Mouse (Mus musculus) A20 (cell line): ENCODE measurements at regions not wholly inside any gene's neighbourhood (a gene's known extent, or its start where the extent isn't known, plus 50 kb on each side); places are given as distances from the start of the nearest gene placed in this dataset.
"Not testable (repeated sequence)": the region's sequence is repeated elsewhere in the genome, so short reads cannot be mapped to it uniquely, and the experiment has no call there.

Source experiments
- DNase-seq: peaks from one replicate; pipeline ENCODE4 v3.0.0-alpha.2; 2011; ENCODE audit warnings: low read depth, low spot score

GRCm38 (mm10) chr16:55168433-55168832 lies 129.4 kb downstream of the Zpld1 start:
- no peak for DNase-seq

DNA sequence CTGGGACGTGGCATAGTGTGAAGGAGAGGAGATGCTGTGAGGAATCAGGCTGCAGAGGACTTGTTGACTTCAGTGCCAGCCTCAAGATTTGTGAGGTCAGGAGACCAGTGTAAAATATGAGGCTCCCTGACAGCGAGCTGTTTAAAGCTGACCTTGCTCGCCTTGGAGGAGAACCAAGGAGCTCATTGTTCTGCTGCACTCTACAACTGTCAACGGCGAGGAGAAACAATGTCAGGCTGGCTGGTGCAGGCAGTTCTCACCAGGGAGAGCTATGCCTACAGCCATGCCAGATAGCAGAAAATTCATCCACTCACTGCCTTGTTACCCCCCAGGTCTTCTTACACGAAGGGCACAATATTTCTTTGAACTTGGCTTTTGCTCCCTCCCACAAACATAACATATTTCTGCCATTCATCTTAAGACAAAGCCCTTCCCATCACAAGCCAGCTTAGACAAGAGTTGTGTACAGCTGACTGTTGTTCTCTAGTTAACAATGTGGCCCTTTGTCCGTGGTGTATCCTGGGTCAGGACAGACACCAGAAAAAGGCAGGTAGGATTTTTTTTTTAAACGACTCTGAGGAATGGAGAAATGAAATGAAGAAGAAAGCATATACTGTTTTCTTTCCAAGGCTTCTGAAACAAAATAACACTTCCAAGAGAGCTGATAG lies 131.5 kb downstream of the Zpld1 start:
- no peak for DNase-seq

- DNase-seq, result no peak
These were observed 134.9 kb downstream of the Zpld1 start for GRCm38 (mm10) chr16:55162926-55163325.

- DNase-seq, result peak; percentile 65
These were observed 146.1 kb downstream of the Zpld1 start for GRCm38 (mm10) chr16:55151726-55152125.

DNA sequence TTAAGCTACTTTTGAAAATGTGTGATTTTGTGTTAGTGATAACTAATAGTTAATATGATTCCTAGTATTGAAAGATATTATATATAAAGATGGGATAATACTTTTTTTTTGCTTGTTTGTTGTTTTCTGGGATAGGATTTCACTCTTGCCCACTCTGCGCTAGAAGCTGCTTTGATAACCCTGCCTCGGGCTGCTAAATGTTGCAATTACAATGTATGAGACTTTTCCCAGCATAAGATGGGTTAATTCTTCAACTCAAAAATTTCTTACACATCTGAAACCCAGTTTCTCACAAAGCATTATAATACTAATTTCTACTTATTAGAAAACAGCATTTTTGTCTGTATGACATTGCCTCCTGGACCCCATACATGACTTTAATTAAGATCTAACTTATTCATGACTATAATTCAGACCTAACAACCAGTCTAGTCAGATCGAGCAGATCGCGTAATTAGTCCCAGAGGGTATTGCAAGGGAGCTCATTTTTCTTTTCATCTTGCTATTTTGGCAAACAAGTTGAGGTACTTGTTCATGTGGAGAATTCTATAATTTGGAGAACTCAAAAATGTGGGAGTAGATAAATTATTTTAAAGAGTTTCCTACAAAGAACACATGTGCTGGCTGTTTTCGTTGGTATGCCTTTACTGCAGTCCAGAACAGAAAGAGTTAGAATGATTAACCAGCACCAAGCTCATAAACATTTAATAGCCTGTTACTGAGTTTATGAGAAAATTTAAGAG lies 155.2 kb downstream of the Zpld1 start:
- no peak for DNase-seq

DNA sequence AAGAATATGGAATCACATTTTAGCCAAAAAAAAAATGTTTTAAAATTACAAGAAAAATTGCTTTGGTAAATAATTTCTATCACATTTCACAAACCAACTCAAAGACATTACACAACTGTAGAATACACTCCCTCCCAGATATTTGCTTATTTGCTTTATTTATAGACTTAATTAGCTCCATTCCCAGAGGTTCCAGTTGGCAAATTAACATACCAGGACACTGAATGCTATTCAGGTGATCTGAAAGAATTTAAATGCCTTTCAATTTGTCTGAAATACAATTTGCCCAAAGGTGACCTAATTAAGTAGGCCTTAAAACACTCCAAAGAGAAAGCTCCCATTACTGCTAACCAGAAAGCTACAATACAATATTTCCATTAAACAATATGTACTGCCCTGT lies 162.8 kb downstream of the Zpld1 start:
- no peak for DNase-seq

- no peak for DNase-seq
These were observed 200.1 kb downstream of the Zpld1 start for GRCm38 (mm10) chr16:55097651-55098050.

- DNase-seq, result no peak
These were observed 210.3 kb downstream of the Zpld1 start for GRCm38 (mm10) chr16:55087461-55087860.

DNA sequence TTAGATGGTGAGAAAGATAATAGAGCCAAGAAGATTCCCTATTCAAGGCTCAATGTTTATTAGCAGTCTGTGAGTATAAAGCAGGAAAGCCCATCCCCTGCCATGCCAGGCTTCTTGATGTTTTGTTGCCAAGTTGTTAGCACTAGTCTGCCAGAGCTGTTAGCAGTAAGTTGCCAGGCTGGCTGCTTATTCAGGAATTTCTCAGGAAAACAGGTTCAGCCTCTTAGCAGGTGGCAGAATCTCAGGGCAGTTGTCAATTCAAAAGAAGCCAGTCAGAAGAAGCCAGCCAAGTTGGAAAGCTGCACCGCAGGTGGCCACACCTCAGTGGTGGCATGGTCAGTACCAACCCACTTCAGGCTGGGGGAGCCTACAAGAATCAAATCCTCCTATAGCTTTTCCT lies 221.6 kb downstream of the Zpld1 start:
- no peak for DNase-seq

DNA sequence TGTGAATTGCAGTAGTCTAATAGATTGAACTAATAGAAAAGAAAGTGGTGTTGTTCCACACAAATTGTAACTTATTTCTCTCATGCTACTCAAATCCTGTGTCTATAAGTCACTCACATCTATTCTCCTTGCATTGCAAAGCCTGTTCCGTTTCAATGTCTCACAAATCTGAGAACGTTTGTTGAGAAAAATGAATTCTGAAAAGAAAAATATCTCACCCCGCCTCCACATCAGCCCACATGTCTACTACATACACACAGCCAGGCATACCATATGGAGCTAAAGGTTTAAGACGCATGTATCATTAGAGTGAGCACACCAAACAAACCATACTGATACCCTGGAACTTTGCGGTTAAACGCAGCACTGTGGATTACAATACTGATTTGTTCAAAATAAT lies 258.0 kb downstream of the Zpld1 start:
- no peak for DNase-seq

- no peak for DNase-seq
These were observed 296.0 kb downstream of the Zpld1 start for GRCm38 (mm10) chr16:55001661-55002289.

GRCm38 (mm10) chr16:54991595-54992240 lies 306.1 kb downstream of the Zpld1 start:
- no peak for DNase-seq

GRCm38 (mm10) chr16:54983759-54984218 lies 314.0 kb downstream of the Zpld1 start:
- peak; percentile 80 for DNase-seq

GRCm38 (mm10) chr16:54970356-54970755 lies 327.4 kb downstream of the Zpld1 start:
- no peak for DNase-seq

DNA sequence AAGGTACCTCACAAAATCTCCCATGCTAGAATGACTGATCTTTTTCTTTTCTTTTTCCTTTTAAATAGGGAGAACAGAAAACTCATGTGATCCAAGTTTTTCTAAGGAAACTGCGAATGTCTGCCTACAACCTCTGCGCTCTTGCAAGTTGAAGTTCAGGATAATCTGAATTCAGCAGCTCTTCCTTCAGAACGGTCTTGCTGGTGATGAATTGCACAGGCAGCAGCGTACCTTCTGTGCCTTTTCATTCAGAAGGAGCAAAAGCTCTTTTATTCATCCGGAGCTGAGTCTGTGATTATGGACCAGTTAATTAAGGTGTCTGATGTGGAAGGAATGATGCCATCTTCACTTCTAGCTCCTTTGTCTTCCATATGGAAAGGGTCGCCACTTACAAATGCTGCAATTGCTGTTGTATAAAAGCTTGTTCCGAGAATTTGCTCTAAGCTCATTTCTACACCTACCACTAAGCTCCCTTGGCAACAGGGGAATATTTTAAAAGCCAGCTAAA lies 353.9 kb downstream of the Zpld1 start:
- DNase-seq, result no peak

- DNase-seq, result no peak
These were observed 369.5 kb downstream of the Zpld1 start for GRCm38 (mm10) chr16:54928259-54928658.

GRCm38 (mm10) chr16:54902911-54903310 lies 394.9 kb downstream of the Zpld1 start:
- DNase-seq, result no peak

DNA sequence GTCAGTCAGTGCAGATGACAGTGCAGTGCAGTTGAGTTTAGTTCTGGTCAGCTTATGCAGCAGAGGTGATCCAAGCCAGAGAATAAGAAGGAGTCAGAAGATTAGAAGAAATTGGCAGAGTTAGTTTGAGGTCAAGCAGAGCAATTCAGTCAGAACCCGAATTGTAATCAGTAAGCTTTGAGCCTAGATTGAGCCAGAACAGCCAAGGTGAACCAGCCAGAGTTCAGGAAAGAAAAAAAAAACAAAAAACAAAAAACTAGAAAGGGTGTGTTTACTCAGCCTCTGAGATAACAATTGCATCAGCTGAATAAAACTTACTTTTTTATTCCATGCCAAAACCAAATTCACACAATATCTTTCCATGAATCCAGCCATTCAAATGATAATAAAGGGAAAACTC lies 396.3 kb downstream of the Zpld1 start:
- no peak for DNase-seq

GRCm38 (mm10) chr16:54894661-54895060 lies 403.1 kb downstream of the Zpld1 start:
- DNase-seq, result no peak

- peak; percentile 19 for DNase-seq
These were observed 440.4 kb downstream of the Zpld1 start for GRCm38 (mm10) chr16:54857369-54857768.

DNA sequence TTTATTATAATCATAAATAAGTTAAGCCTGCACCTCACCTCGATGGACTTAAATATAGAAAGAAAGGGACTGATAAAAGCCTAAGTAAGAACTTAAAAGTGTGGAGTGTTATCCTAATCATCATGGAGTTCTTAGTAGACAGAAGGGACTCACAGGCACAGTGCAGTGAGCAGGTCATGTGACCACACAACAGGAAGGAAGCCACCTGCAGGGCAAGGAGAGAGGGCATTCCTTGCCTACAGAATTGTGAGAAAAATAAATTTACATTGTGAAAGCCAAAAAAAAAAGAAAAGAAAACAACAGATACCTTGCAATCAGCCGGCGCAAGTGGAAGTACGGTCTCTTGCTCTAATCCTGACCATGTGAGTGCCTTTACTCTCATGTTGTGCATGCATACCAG lies 454.8 kb downstream of the Zpld1 start:
- not testable (repeated sequence) for DNase-seq
